Mouse (Mus musculus): ENCODE data around the gene Glp2r. TPM values are rescaled to one million over a fixed set of nuclear protein-coding genes. Genes with fewer than 3 reads are reported as not detected.

Glp2r gene
- polyA plus RNA-seq, 1 experiment from 2014 or later = not detected

DNA sequence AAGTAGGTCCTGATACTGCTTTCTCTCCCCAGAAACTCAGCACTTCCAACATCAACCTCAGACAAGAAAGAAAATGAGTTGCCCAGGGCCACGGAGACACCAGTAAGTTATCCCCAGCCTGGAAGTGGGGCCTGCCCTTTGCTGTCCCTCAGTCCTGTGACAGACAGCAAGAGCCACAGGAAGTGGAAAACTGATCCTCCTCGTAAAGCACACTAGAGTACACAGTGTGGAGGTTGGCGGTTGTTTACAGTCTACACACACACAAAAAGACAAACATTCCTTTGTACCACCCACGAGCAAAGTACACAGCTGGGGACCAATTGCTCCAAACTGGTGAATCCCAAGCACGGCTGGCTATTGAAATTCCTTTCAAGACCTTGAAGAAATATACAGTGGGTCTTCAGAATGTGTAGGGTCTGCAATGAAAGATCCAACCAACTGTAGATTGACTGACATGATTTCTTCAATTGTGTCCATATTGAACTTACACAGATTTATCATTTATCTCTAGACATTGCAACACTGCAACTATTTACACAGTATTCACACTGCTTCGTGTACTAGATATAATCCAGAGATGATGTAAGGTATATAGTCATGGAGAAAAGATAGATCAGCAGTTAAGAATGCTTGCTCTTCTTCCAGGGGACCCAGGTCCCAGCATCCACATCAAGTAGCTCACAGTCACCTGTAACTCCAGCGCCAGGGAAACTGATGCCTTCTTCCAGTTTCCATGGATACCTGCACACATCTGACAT is 48.4 kb downstream of the Glp2r start:
- TF ChIP-seq CTCF (IDR thresholded peaks at IDR 0.05; ENCODE audit: low read depth) = no peak
- H3K9me3 ChIP-seq (replicated peaks; ENCODE audit: low read length) = no peaks in the 10 kb centered on the region
- H3K4me3 ChIP-seq (replicated peaks; ENCODE audit: low read depth, low read length) = no peak overlapping the region
- no peaks in the 10 kb centered on the region for H3K4me1 ChIP-seq (replicated peaks; ENCODE audit: insufficient read depth, low read length)
- no peak overlapping the region for H3K4me2 ChIP-seq (ENCODE audit: low read length)
- WGBS = 48% methylated on average over 7 of the region's 7 CpGs
- no peak overlapping the region for H3K9ac ChIP-seq (ENCODE audit: low read depth, low read length)
- no peaks in the 10 kb centered on the region for H3K36me3 ChIP-seq (ENCODE audit: insufficient read depth, low read length)
- ATAC-seq (replicated peaks; ENCODE audit: low FRiP score, low read depth) (no peak), DNase-seq (ENCODE audit: low spot score) (no peak)
- no peak overlapping the region for H3K27ac ChIP-seq
- H3K27me3 ChIP-seq (ENCODE audit: insufficient read depth, low read length) = no peaks in the 10 kb centered on the region

DNA sequence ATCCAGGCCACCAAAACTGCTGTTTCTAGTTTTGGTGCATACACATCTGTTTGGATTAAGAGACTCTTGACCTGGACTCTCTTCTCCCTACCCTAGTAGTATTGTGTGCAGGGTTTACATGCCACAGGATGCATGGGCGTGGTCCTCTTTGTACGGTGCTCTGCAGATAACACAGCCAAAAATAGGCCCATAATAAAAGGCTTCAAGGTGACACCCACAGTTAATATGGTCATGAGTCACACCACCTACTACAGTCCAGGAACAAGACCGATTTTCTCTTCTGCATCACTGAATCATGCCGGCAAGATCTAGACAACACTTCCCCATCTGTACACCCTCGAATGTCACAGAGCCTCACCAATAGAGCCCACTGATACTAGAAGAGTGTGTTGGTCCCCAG is 49.5 kb downstream of the Glp2r start:
- H3K27ac ChIP-seq = no peak overlapping the region
- H3K27me3 ChIP-seq (ENCODE audit: insufficient read depth, low read length) = no peaks in the 10 kb centered on the region
- no peaks in the 10 kb centered on the region for H3K36me3 ChIP-seq (ENCODE audit: insufficient read depth, low read length)
- 83% methylated on average over 5 of the region's 5 CpGs for WGBS
- DNase-seq (ENCODE audit: low spot score) (no peak), ATAC-seq (replicated peaks; ENCODE audit: low FRiP score, low read depth) (no peak)
- no peak overlapping the region for H3K4me3 ChIP-seq (replicated peaks; ENCODE audit: low read depth, low read length)
- H3K9me3 ChIP-seq (replicated peaks; ENCODE audit: low read length) = no peaks in the 10 kb centered on the region
- no peak for TF ChIP-seq CTCF (IDR thresholded peaks at IDR 0.05; ENCODE audit: low read depth)
- H3K4me1 ChIP-seq (replicated peaks; ENCODE audit: insufficient read depth, low read length) = no peaks in the 10 kb centered on the region
- H3K4me2 ChIP-seq (ENCODE audit: low read length) = no peak overlapping the region
- no peak overlapping the region for H3K9ac ChIP-seq (ENCODE audit: low read depth, low read length)

DNA sequence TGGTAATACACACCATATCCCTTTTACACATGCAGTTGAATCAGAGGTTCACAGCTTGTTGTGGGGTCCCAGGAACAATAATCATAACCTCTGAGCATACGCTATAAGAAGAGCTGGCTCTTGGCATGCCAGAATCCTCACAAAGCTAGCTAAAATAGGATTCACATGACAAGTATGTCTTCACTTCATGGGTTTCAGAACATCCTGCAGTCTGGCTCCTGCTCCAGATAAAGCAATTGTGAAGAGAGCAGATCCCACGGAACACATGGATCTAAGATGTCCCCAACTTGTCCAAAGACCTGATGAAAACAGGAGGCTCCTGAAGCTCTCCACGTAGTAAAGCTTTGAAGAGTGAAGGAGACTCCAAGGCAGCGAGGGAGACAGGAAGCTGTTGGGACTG is 55.6 kb downstream of the Glp2r start:
- no peak overlapping the region for H3K4me2 ChIP-seq (ENCODE audit: low read length)
- no peak for TF ChIP-seq CTCF (IDR thresholded peaks at IDR 0.05; ENCODE audit: low read depth)
- no peak for ATAC-seq (replicated peaks; ENCODE audit: low FRiP score, low read depth)

DNA sequence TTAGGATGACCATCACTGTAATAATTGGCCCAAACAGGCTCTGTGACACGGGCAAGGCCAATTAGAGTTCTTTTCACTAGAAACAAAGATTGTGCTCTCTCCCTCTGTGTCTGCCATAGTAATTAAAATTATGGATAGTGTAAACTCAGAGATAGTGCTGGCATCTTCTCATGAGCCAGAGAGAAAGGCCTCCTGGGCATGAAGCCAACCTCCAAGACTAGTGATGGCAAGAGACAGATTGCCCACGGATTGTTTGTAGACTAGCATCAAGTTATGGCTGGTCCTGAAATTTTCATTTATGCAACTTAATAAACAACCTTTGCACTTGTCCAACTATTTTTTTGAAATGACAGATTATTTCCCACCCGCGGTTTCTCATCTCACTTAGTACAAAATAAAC is 58.0 kb downstream of the Glp2r start:
- Histone ChIP-seq H3K27me3 (ENCODE audit: insufficient read depth, low read length) (no peaks in the 10 kb centered on the region), H3K4me2 (ENCODE audit: low read length) (no peak overlapping the region), H3K4me1 (replicated peaks; ENCODE audit: insufficient read depth, low read length) (no peaks in the 10 kb centered on the region), H3K27ac (no peak overlapping the region), H3K4me3 (replicated peaks; ENCODE audit: low read depth, low read length) (no peak overlapping the region), H3K9ac (ENCODE audit: low read depth, low read length) (no peak overlapping the region), H3K9me3 (replicated peaks; ENCODE audit: low read length) (no peaks in the 10 kb centered on the region), H3K36me3 (ENCODE audit: insufficient read depth, low read length) (no peaks in the 10 kb centered on the region)
- no peak for TF ChIP-seq CTCF (IDR thresholded peaks at IDR 0.05; ENCODE audit: low read depth)
- DNase-seq (ENCODE audit: low spot score) = no peak
- no peak for ATAC-seq (replicated peaks; ENCODE audit: low FRiP score, low read depth)
- 88% methylated on average over 4 of the region's 4 CpGs for WGBS

More for the DNA sequence above, 55.6 kb downstream of the Glp2r start:
- Histone ChIP-seq H3K4me3 (replicated peaks; ENCODE audit: low read depth, low read length) (no peak overlapping the region), H3K4me1 (replicated peaks; ENCODE audit: insufficient read depth, low read length) (no peaks in the 10 kb centered on the region), H3K27ac (no peak overlapping the region), H3K27me3 (ENCODE audit: insufficient read depth, low read length) (no peaks in the 10 kb centered on the region), H3K9me3 (replicated peaks; ENCODE audit: low read length) (no peaks in the 10 kb centered on the region), H3K36me3 (ENCODE audit: insufficient read depth, low read length) (no peaks in the 10 kb centered on the region), H3K9ac (ENCODE audit: low read depth, low read length) (no peak overlapping the region)
- 79% methylated on average over 4 of the region's 4 CpGs for WGBS
- DNase-seq (ENCODE audit: low spot score) = no peak

DNA sequence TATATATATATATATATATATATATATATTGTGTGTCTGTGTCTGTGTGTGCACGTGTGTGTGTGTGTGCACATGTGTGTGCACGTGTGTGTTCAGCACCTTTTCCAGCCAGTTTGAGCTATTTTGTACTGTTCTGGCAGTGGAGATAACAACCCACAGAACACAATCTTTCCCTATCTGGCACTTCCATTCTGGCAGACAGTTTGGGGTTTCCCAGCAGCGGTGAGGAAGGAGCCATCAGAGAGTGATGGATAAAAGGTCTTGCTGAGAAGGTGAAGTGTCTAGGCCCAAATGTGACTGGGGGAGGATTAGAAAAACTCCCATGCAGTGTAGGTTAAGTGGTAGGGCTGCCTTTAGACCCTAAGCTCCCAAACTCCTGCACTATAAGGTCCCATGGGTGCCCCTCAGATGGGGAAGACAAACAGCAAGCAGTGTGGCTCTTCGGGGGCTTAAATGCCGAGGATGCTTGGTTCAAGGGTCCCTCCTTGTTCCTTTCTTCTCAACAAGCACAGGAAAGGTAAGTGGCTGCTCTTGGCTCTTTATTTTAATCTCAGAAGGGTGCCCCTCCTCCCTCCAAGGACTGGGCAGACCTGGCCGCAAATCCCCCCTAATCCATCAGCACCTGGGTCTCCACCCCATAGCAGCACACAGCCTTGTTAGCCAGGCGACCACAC is 76.1 kb downstream of the Glp2r start, which contains the start of gene Rcvrn:
Rcvrn (plus strand) TSS at position 624 of the 674 bp plus-strand sequence.
- DNase-seq (ENCODE audit: low spot score) (no peak), ATAC-seq (replicated peaks; ENCODE audit: low FRiP score, low read depth) (no peak)
- Histone ChIP-seq H3K27me3 (ENCODE audit: insufficient read depth, low read length) (no peaks in the 10 kb centered on the region), H3K4me2 (ENCODE audit: low read length) (no peak within 1 kb of the TSS), H3K4me3 (replicated peaks; ENCODE audit: low read depth, low read length) (no peak within 1 kb of the TSS), H3K27ac (no peak within 1 kb of the TSS), H3K36me3 (ENCODE audit: insufficient read depth, low read length) (no peaks in the 10 kb centered on the region), H3K9me3 (replicated peaks; ENCODE audit: low read length) (no peaks in the 10 kb centered on the region), H3K9ac (ENCODE audit: low read depth, low read length) (no peak within 1 kb of the TSS), H3K4me1 (replicated peaks; ENCODE audit: insufficient read depth, low read length) (no peaks in the 10 kb centered on the region)
- no peak for TF ChIP-seq CTCF (IDR thresholded peaks at IDR 0.05; ENCODE audit: low read depth)
- 75% methylated on average over 7 of the region's 7 CpGs for WGBS

DNA sequence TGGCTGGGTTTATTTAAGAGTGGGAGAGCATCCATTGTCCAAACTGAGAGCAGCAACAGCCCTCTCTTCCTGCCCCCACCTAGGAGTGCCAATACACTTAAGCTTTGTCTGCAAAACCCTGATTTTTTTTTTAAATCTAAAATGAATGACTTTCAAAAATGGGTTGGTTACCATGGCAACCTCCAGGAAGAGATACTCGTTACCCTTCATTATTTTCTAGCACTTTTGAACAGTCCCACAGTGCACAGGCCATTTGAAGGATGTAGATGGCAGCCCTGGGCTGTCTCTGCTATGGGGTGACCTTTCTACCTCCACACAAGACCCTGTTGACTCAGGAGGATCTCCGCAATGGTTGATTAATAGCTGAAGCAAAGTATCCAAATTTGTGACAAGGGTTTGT is 84.8 kb downstream of the Glp2r start:
- Histone ChIP-seq H3K27ac (no peak overlapping the region), H3K9me3 (replicated peaks; ENCODE audit: low read length) (no peaks in the 10 kb centered on the region), H3K27me3 (ENCODE audit: insufficient read depth, low read length) (no peaks in the 10 kb centered on the region), H3K36me3 (ENCODE audit: insufficient read depth, low read length) (no peaks in the 10 kb centered on the region), H3K4me2 (ENCODE audit: low read length) (no peak overlapping the region), H3K4me3 (replicated peaks; ENCODE audit: low read depth, low read length) (no peak overlapping the region), H3K9ac (ENCODE audit: low read depth, low read length) (no peak overlapping the region), H3K4me1 (replicated peaks; ENCODE audit: insufficient read depth, low read length) (no peaks in the 10 kb centered on the region)
- ATAC-seq (replicated peaks; ENCODE audit: low FRiP score, low read depth) (no peak), DNase-seq (ENCODE audit: low spot score) (no peak)
- TF ChIP-seq CTCF (IDR thresholded peaks at IDR 0.05; ENCODE audit: low read depth) = no peak
- 78% methylated on average over 2 of the region's 2 CpGs for WGBS

All from kidney, postnatal 0 days (tissue).